Mouse (Mus musculus): ENCODE results near the gene Cxcl9. TPM values are rescaled to one million over a fixed set of nuclear protein-coding genes. Genes with fewer than 3 reads are reported as not detected.

The Cxcl9 gene
- polyA plus RNA-seq (2017; shearing (Covaris generic)) = not detected

DNA sequence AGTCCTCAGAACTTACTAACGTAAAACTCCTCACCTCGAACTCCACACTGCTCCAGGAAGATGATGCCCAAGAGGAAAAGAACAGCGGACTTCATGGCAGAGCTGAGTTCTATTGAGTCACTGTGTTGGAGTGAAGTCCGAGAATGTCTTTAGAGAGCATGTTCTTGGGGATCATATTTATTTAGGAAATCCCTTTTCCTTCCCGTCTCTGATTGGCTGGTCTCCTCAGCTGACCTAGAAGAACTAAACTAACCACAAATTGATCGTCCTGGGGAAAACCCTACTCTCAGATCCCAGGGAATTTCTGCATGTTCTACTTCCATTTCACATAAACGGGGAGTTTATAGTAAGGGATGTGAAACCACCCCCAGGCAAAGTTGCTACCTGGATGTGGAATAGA, at the start of gene Cxcl9:
Gene Cxcl9, minus strand, starts transcription at position 151 of the 400 bp plus-strand sequence.

DNA sequence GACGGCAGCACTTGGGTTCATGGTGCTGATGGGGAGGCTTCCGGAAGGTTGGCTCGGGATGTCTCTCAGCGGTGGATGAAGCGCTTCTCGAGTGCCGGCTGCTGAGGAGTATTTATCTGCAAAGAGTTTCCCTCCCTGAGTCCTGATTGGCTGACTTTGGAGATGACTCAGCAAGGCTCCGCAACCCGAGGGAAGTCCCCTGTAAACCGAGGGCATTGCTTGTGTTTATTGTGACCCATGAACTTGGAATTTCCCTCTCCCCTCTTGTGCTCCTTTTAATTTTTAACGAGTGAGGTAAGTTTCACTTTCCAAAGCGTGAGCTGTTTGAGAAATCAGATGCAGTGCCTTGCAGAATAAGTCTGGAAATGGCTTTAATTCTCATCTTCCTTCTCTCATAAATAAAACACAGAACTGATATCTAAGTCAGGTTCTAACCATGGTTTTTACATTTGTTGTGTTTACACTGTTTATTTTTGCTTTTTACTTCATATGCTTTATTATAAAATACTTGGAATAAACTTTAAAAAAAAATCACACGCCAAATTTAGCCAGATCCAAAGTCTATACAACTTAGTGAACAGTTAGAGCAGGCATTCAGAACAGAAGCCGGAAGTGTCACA, 21.0 kb upstream of the Cxcl9 start, which contains the start of gene Cxcl10:
Gene Cxcl10, minus strand, starts transcription at position 96 of the 620 bp plus-strand sequence.

DNA sequence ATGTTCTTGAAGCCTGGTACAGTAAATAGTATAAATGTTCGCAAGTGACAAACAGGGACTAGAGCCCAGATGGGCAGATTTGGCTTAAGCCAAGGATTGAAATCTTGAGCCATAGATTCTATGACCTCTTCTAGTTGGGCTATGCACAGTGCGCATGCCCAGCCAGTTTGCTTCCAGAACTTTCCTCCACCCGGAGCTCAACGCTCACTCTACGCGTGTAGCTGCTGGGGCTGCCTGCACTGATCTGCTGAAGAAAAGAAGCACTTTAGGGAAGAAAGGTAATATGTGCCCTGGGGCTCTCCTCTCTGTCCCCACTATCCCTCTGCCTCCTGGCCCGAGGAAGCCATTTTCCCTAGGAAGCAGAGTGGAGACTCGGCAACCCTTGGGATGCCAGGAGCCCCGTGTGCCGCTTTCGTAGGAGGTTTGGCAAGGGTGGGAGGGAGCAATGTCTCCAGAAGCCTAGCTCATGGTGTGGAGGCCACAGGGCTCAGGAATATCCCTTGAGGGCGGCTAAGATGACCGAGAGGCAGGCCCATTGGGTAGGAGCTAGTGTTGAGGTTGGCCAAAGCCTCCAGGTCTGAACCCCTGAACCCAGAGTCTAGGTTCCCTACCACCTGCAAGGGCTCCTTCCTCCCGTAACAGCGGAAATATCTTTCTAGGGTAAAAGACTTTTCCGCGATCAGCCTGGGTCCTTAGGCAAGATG, 3.9 kb upstream of the Cxcl9 start, which contains the start of gene Art3:
Gene Art3, plus strand, starts transcription at position 193 of the 704 bp plus-strand sequence.

DNA sequence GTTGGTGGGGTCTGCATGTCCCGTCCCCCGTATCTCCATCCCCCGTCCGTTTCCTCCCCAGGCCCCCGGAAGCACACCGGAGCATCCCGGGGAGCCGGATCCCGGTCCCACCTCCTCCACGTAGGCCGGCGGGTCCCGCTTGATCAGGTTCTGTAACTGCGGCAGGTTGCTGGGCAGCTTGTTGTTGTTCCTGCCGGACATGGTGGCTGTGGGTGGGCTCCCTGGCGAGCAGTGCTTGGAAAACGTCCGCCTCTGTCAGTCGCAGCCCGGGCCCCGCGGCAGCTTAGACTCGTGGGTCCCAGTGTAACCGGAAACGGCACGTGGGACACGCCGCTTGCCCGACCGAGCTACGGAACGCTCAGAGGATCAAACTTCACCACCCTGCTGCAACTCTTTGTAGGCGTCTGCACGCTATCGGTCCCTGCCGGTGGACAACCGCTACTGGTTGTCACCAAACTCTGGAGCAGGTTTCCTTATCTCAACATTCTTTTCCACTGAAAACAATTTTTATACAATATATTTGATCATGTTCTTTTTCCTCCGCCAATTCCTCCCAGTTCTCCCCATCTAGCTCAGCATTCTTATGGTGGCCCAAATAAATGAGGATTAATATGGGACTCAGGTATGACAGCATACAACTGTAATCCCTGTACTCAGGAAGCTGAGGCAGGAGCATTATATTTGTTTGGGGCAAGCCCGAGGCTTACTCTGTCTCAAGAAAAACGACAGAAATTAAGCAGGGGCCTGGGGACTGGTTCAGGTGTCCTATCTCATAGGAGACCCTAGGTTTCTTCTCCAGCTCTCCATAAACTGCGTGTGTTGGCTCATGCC, 18.0 kb downstream of the Cxcl9 start, which contains the start of gene Sdad1:
Gene Sdad1, minus strand, starts transcription at position 799 of the 831 bp plus-strand sequence.

DNA sequence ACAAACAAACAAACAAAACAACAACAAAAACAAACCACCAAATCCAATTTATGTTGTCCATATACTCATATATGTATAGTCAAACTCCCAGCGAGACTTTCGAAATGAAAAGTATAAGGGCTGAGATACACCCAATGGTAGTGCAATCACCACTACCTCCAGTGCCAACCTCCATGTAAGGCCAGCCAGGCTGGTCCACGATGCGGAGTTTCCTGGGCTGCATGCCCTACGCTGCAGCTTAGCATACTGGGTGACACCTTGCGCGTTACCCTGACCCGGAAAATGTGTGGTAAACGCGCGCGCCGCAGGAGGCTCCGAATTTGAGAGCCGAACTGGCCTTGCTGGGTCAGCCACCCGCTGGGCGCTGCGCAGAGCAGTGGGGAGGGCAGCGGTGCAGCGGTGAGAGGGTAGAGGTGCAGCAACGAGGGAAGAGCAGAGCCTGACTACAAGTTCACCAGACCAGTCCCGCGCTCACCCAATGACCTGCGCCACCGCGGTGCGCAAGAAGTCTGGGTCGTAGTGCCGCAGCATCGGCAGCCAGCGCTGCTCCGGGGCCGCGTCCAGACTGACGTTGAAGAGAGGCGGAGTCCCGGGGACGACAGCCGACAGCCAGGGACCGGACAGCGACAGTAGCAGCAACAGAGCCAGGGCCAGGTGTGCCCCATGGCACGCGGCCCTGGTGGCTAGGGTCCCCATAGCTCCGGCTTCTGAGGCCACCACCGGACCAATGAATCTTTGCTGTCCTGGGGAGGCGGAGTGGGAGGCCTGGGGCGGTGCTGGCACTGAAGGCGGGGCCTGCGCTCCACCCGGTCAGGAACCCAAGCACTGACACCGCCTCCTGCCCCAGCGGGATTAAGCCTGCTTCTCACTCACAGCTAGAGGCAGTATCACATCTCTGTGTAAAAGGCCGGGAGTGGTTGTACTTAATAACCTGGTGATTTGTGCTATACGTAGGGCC, 50.2 kb downstream of the Cxcl9 start, which contains the start of gene Naaa:
Gene Naaa, minus strand, starts transcription at position 734 of the 958 bp plus-strand sequence.

Other genes with a start within 250 kb of the Cxcl9 start
- 210 TPM for gene G3bp2, start 244.4 kb downstream of the Cxcl9 start, polyA plus RNA-seq (2017; shearing (Covaris generic))
- gene Uso1, start 190.1 kb downstream of the Cxcl9 start, polyA plus RNA-seq (2017; shearing (Covaris generic)) = 50.2 TPM
- not detected for gene U90926, start 112.7 kb downstream of the Cxcl9 start, polyA plus RNA-seq (2017; shearing (Covaris generic))
- 0.27 TPM for gene Ppef2, start 71.8 kb downstream of the Cxcl9 start, polyA plus RNA-seq (2017; shearing (Covaris generic))
- 15.5 TPM for gene Naaa, start 49.9 kb downstream of the Cxcl9 start, polyA plus RNA-seq (2017; shearing (Covaris generic))
- 53.8 TPM for gene Sdad1, start 17.6 kb downstream of the Cxcl9 start, polyA plus RNA-seq (2017; shearing (Covaris generic))
- gene Art3, start 3.7 kb upstream of the Cxcl9 start, polyA plus RNA-seq (2017; shearing (Covaris generic)) = 4.7 TPM
- gene Cxcl10, start 20.8 kb upstream of the Cxcl9 start, polyA plus RNA-seq (2017; shearing (Covaris generic)) = 45.9 TPM
- 40.6 TPM for gene Nup54, start 107.1 kb upstream of the Cxcl9 start, polyA plus RNA-seq (2017; shearing (Covaris generic))
- gene Scarb2, start 178.8 kb upstream of the Cxcl9 start, polyA plus RNA-seq (2017; shearing (Covaris generic)) = 21.2 TPM
- gene Fam47e, start 227.0 kb upstream of the Cxcl9 start, polyA plus RNA-seq (2017; shearing (Covaris generic)) = not detected